Mouse (Mus musculus) kidney, embryonic 14.5 days (tissue): ENCODE data around the gene Slc34a2. TPM values are rescaled to one million over a fixed set of nuclear protein-coding genes. Genes with fewer than 3 reads are reported as not detected.
A peak's percentile ranks its signal among the peaks of the same experiment; 100 is the strongest.

Experiments used
- ATAC-seq: fragments of 200-750 bp; cut with Nextera tagmentation; 2 replicates; pipeline ENCODE4 v1.8.0; 2017; ENCODE audit warnings: moderate number of reproducible peaks, mild to moderate bottlenecking, moderate TSS enrichment, moderate library complexity; ENCODE audit not compliant: low FRiP score, low TSS enrichment
- H3K27ac ChIP-seq: fragments of 300-500 bp; sonication (generic); 2 replicates; pipeline ENCODE4 v1.5.1; 2014; ENCODE audit warnings: low read depth, mild to moderate bottlenecking, low read length, moderate library complexity, mixed read lengths
- H3K27me3 ChIP-seq: fragments of 300-500 bp; sonication (generic); 2 replicates; pipeline ENCODE4 v1.6.1; 2014; ENCODE audit warnings: mild to moderate bottlenecking, low read length; ENCODE audit not compliant: control insufficient read depth, insufficient read depth
- H3K36me3 ChIP-seq: fragments of 300-500 bp; sonication (generic); 2 replicates; pipeline ENCODE4 v1.6.1; 2014; ENCODE audit warnings: low read length, mixed read lengths; ENCODE audit not compliant: control insufficient read depth, insufficient read depth
- H3K4me1 ChIP-seq: fragments of 300-500 bp; sonication (generic); 2 replicates; pipeline ENCODE4 v1.6.1; 2014; ENCODE audit warnings: low read length, mixed read lengths; ENCODE audit not compliant: control insufficient read depth, insufficient read depth
- H3K4me2 ChIP-seq: fragments of 300-500 bp; sonication (generic); replicated peaks from 2 replicates; pipeline ENCODE4 v1.6.1; 2014; ENCODE audit warnings: low read depth, mild to moderate bottlenecking, low read length
- H3K4me3 ChIP-seq: fragments of 300-500 bp; sonication (generic); 2 replicates; pipeline ENCODE4 v1.5.1; 2014; ENCODE audit warnings: mild to moderate bottlenecking, low read length
- H3K9ac ChIP-seq: fragments of 300-500 bp; sonication (generic); 2 replicates; pipeline ENCODE4 v1.6.1; 2014; ENCODE audit warnings: low read depth, mild to moderate bottlenecking, low read length, moderate library complexity
- H3K9me3 ChIP-seq: fragments of 300-500 bp; sonication (generic); 2 replicates; pipeline ENCODE4 v1.6.1; 2016; ENCODE audit warnings: low read length; ENCODE audit not compliant: control insufficient read depth
- WGBS: fragments of 180-500 bp; shearing (Covaris S2); extraction: QIAGEN DNeasy Blood & Tissue Kit; methylation state at CpG from one replicate; pipeline ENCODE4 v1.1.7; 2014; 5-methylcytosine and 5-hydroxymethylcytosine counted together
- polyA plus RNA-seq: library from polyadenylated mRNA; unstranded; fragments of >200 nt; fragmentation: Nextera tagmentation; extraction: Ambion mirVana; gene quantifications from 2 replicates; pipeline ENCODE4 v1.2.1, GENCODE M21; 2014

Gene Slc34a2
- polyA plus RNA-seq, 1 experiment from 2014 or later, result 0.09 TPM

DNA sequence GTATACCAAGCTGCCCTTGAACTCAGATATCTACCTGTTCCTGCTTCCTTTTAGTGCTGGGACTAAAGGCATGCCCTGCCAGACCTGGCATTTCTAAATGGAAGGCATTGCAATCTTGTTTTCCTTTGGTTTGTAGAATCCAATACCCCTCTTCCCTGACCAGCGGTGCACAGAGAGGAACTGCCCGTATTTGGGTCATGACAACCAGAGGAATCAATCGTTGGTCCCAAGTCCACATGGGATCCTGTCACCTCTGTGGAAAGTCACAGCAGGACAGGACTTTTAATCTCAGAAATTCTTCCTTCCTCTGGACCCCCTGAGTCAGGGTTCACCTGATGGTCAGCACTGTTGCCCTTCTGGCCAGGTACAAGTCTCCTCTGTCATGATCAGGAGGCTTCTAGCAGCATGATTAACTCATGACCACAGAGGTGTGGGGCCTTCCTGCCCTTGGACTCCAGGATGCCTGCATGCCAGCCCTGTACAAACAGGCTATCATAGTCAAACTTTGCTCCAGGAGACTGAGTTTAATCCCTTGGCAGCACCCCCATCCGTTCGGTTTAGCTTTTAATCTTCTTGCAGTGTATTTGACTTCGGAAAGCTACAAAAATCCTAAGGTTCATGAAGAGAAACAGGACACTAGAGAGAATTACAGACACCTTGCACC is 39.7 kb upstream of the Slc34a2 start:
- Histone ChIP-seq H3K9me3 (no peaks in the 10 kb centered on the region), H3K27ac (no peak overlapping the region), H3K4me3 (no peak overlapping the region), H3K9ac (no peak overlapping the region), H3K4me2 (no peak overlapping the region), H3K27me3 (no peaks in the 10 kb centered on the region), H3K4me1 (0 out of 2 replicates have a peak, but pooled peaks cover 6% of the 10 kb centered on the region), H3K36me3 (no peaks in the 10 kb centered on the region)
- WGBS, result 88% methylated on average over 6 of the region's 6 CpGs
- no peak for ATAC-seq

DNA sequence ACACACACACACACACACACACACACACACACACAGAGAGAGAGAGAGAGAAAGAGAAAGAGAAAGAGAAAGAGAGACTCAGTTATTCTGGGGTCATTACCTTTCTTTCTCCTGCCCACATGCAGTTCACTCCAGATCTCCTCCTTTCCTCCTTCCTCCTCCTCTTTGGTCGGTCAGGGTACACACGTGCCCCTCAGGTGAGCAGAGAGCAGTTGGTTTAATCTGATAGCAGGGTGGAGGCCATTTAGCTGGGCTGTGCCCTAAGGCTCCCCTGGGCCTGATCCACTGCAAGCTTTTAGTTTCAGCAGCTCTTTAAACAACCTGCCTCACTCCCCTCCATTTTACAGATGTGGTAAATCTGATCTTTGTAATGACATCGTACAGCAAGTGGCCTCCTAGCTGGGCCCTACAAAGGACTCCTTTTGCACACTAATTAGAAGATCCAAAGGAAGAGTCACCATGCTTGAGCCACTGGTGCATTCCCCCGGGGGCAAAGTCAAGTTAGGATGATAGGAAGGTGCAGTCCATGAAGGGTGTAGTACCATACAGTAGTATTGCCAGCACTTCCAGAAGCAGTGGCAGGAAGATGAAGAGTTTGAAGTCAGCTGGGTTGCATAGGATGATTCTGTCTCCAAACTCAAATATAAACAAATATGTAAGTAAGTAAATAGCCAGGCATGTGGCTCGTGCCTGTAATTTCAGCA is 37.6 kb upstream of the Slc34a2 start:
- H3K4me1 ChIP-seq, result 0 out of 2 replicates have a peak, but pooled peaks cover 6% of the 10 kb centered on the region
- H3K27ac ChIP-seq, result no peak overlapping the region
- no peaks in the 10 kb centered on the region for H3K36me3 ChIP-seq
- H3K4me2 ChIP-seq, result no peak overlapping the region
- WGBS, result 44% methylated on average over 5 of the region's 5 CpGs
- H3K4me3 ChIP-seq, result no peak overlapping the region
- H3K9me3 ChIP-seq, result peaks cover 3% of the 10 kb centered on the region; the same call in 1 of the 2 replicates
- 0 out of 2 replicates have a peak, but pooled peaks have one; percentile 41 for ATAC-seq
- H3K9ac ChIP-seq, result no peak overlapping the region
- H3K27me3 ChIP-seq, result no peaks in the 10 kb centered on the region

GRCm38 (mm10) chr5:53002599-53003203 is 35.2 kb upstream of the Slc34a2 start:
- peaks cover 7% of the 10 kb centered on the region; the same call in 1 of the 2 replicates for H3K9me3 ChIP-seq

GRCm38 (mm10) chr5:53003495-53003894 is 34.4 kb upstream of the Slc34a2 start:
- Histone ChIP-seq H3K4me1 (0 out of 2 replicates have a peak, but pooled peaks cover 6% of the 10 kb centered on the region), H3K4me2 (no peak overlapping the region), H3K27ac (no peak overlapping the region), H3K9me3 (peaks cover 7% of the 10 kb centered on the region; the same call in 1 of the 2 replicates), H3K27me3 (no peaks in the 10 kb centered on the region), H3K9ac (no peak overlapping the region), H3K36me3 (no peaks in the 10 kb centered on the region), H3K4me3 (no peak overlapping the region)
- ATAC-seq, result no peak
- 82% methylated on average over 4 of the region's 4 CpGs for WGBS

More at GRCm38 (mm10) chr5:53002599-53003203, 35.2 kb upstream of the Slc34a2 start:
- Histone ChIP-seq H3K4me3 (no peak overlapping the region), H3K36me3 (no peaks in the 10 kb centered on the region), H3K9ac (no peak overlapping the region), H3K27me3 (no peaks in the 10 kb centered on the region), H3K4me1 (0 out of 2 replicates have a peak, but pooled peaks cover 6% of the 10 kb centered on the region), H3K27ac (no peak overlapping the region), H3K4me2 (no peak overlapping the region)
- WGBS, result 36% methylated on average over 8 of the region's 8 CpGs
- ATAC-seq, result 0 out of 2 replicates have a peak, but pooled peaks have one; percentile 34

DNA sequence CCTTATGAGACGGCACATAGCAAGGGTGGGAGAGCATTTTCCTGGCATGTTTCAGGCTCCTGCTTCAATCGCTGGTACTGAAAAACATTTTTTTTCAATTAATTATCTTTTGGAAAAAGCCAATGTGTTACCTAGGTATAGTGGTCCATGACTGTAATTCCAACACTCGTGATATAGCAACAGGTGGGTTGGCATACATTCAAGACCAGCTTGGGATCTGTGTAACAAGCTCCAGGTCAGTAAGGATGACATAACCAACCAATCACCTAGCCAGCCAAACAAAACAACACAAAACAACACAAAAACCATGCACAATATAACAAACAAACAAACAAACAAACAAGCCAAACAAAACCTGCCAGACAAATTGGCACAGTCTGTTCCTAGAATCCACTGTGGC is 33.9 kb upstream of the Slc34a2 start:
- ATAC-seq, result no peak
- Histone ChIP-seq H3K27me3 (no peaks in the 10 kb centered on the region), H3K27ac (no peak overlapping the region), H3K4me1 (0 out of 2 replicates have a peak, but pooled peaks cover 6% of the 10 kb centered on the region), H3K36me3 (no peaks in the 10 kb centered on the region), H3K9me3 (peaks cover 7% of the 10 kb centered on the region; the same call in 1 of the 2 replicates), H3K4me2 (no peak overlapping the region), H3K4me3 (no peak overlapping the region), H3K9ac (no peak overlapping the region)
- WGBS, result 89% methylated on average over 3 of the region's 3 CpGs

- ATAC-seq, result peak; percentile 72; the same call in 1 of the 2 replicates
- Histone ChIP-seq H3K9ac (no peak overlapping the region), H3K27ac (peak overlapping the region; percentile 56; the same call in 1 of the 2 replicates), H3K4me3 (no peak overlapping the region), H3K27me3 (no peaks in the 10 kb centered on the region), H3K9me3 (peaks cover 7% of the 10 kb centered on the region; the same call in 1 of the 2 replicates), H3K4me1 (no peaks in the 10 kb centered on the region), H3K36me3 (no peaks in the 10 kb centered on the region), H3K4me2 (no peak overlapping the region)
- 54% methylated on average over 8 of the region's 8 CpGs for WGBS
Observed at GRCm38 (mm10) chr5:53009027-53009769, 28.7 kb upstream of the Slc34a2 start.

DNA sequence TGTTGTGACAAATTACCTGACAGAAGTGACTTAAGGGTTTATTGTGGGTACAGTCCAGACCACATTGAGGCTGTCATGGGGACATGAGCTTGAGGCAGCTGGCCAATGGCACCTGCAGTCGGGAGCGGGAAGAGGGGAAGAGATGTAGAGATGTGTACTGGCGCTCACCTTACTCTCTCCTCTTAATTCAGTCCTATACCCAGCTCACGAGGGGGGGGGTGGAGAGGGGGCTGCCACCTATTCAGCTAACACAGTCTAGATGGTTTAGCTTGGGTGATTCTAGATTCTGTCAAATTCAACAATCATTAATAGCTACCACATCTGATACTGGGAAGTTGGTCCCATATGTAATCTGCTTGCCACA is 28.1 kb upstream of the Slc34a2 start:
- no peak overlapping the region for H3K4me2 ChIP-seq
- no peaks in the 10 kb centered on the region for H3K4me1 ChIP-seq
- H3K4me3 ChIP-seq, result no peak overlapping the region
- H3K9me3 ChIP-seq, result peaks cover 7% of the 10 kb centered on the region; the same call in 1 of the 2 replicates
- WGBS, result 76% methylated on average over 4 of the region's 4 CpGs
- no peaks in the 10 kb centered on the region for H3K27me3 ChIP-seq
- H3K27ac ChIP-seq, result no peak overlapping the region
- ATAC-seq, result peak; percentile 66; the same call in 1 of the 2 replicates
- H3K9ac ChIP-seq, result no peak overlapping the region
- no peaks in the 10 kb centered on the region for H3K36me3 ChIP-seq

DNA sequence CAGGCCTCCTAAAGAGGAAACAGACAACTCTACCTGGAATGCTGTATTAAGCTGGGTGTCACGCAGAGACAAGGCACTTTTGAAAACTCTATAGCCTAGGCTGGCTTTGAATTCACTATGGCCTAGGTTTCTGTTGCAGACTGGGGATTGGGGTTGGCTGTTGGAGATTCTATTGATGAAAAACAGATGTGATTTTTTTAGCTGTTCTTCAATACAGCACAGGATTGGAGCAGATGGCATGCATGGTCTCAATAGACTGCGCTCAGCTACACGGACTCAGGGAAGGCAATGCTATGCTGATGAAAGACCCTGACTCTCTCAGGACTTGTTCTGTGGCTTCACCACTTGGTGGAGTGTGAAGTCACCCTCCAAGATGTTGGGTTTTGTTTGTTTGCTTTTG is 26.6 kb upstream of the Slc34a2 start:
- WGBS, result 92% methylated on average over 3 of the region's 3 CpGs
- H3K36me3 ChIP-seq, result no peaks in the 10 kb centered on the region
- no peak for ATAC-seq

More for the DNA sequence above, 26.6 kb upstream of the Slc34a2 start:
- Histone ChIP-seq H3K9ac (no peak overlapping the region), H3K27ac (no peak overlapping the region), H3K9me3 (no peaks in the 10 kb centered on the region), H3K27me3 (no peaks in the 10 kb centered on the region), H3K4me3 (no peak overlapping the region), H3K4me1 (no peaks in the 10 kb centered on the region), H3K4me2 (no peak overlapping the region)
